Mouse (Mus musculus): ENCODE measurements at regions not wholly inside any gene's neighbourhood (a gene's known extent, or its start where the extent isn't known, plus 50 kb on each side); places are given as distances from the start of the nearest gene placed in this dataset.
A peak's percentile ranks its signal among the peaks of the same experiment; 100 is the strongest.

- no peak for ATAC-seq (ENCODE audit: low read depth)
- H3K4me2 ChIP-seq (ENCODE audit: low read depth, low read length) = no peak overlapping the region
- no peaks in the 10 kb centered on the region; the same call in 1 of the 2 replicates for H3K27me3 ChIP-seq (ENCODE audit: control insufficient read depth, insufficient read depth, low read depth, low read length)
- H3K36me3 ChIP-seq (ENCODE audit: control insufficient read depth, insufficient read depth, low read length) = no peaks in the 10 kb centered on the region
- H3K9ac ChIP-seq (ENCODE audit: low read length) = no peak overlapping the region
- 0 out of 2 replicates have a peak, but pooled peaks cover 6% of the 10 kb centered on the region for H3K4me1 ChIP-seq (replicated peaks; ENCODE audit: control insufficient read depth, insufficient read depth, low read length)
- 69% methylated on average over 4 of the region's 4 CpGs for WGBS
- H3K4me3 ChIP-seq (ENCODE audit: low read length) = no peak overlapping the region
- no peak overlapping the region for H3K27ac ChIP-seq (ENCODE audit: low read length)
- H3K9me3 ChIP-seq (ENCODE audit: control insufficient read depth, low read length) = no peaks in the 10 kb centered on the region
Observed at GRCm38 (mm10) chrX:99332457-99332770, 138.7 kb downstream of the Pja1 start.

GRCm38 (mm10) chrX:99331764-99332456 is 139.2 kb downstream of the Pja1 start:
- no peak overlapping the region for H3K27ac ChIP-seq (ENCODE audit: low read length)
- no peaks in the 10 kb centered on the region; the same call in 1 of the 2 replicates for H3K27me3 ChIP-seq (ENCODE audit: control insufficient read depth, insufficient read depth, low read depth, low read length)
- H3K4me2 ChIP-seq (ENCODE audit: low read depth, low read length) = no peak overlapping the region
- no peak overlapping the region for H3K4me3 ChIP-seq (ENCODE audit: low read length)
- H3K9ac ChIP-seq (ENCODE audit: low read length) = no peak overlapping the region
- no peak for ATAC-seq (ENCODE audit: low read depth)
- 0 out of 2 replicates have a peak, but pooled peaks cover 6% of the 10 kb centered on the region for H3K4me1 ChIP-seq (replicated peaks; ENCODE audit: control insufficient read depth, insufficient read depth, low read length)
- 67% methylated on average over 9 of the region's 9 CpGs for WGBS
- H3K9me3 ChIP-seq (ENCODE audit: control insufficient read depth, low read length) = no peaks in the 10 kb centered on the region
- H3K36me3 ChIP-seq (ENCODE audit: control insufficient read depth, insufficient read depth, low read length) = no peaks in the 10 kb centered on the region

- no peaks in the 10 kb centered on the region for H3K36me3 ChIP-seq (ENCODE audit: control insufficient read depth, insufficient read depth, low read length)
- ATAC-seq (ENCODE audit: low read depth) = no peak
- H3K9me3 ChIP-seq (ENCODE audit: control insufficient read depth, low read length) = no peaks in the 10 kb centered on the region
- H3K4me2 ChIP-seq (ENCODE audit: low read depth, low read length) = no peak overlapping the region
- no peak overlapping the region for H3K4me3 ChIP-seq (ENCODE audit: low read length)
- H3K27me3 ChIP-seq (ENCODE audit: control insufficient read depth, insufficient read depth, low read depth, low read length) = no peaks in the 10 kb centered on the region; the same call in 1 of the 2 replicates
- no peak overlapping the region for H3K27ac ChIP-seq (ENCODE audit: low read length)
- WGBS = 92% methylated on average over 8 of the region's 8 CpGs
- peaks cover 8% of the 10 kb centered on the region for H3K4me1 ChIP-seq (replicated peaks; ENCODE audit: control insufficient read depth, insufficient read depth, low read length)
- no peak overlapping the region for H3K9ac ChIP-seq (ENCODE audit: low read length)
Observed at GRCm38 (mm10) chrX:99330386-99330785, 140.7 kb downstream of the Pja1 start.

- Histone ChIP-seq H3K27me3 (ENCODE audit: control insufficient read depth, insufficient read depth, low read depth, low read length) (no peaks in the 10 kb centered on the region; the same call in 1 of the 2 replicates), H3K36me3 (ENCODE audit: control insufficient read depth, insufficient read depth, low read length) (no peaks in the 10 kb centered on the region), H3K9ac (ENCODE audit: low read length) (no peak overlapping the region), H3K4me2 (ENCODE audit: low read depth, low read length) (no peak overlapping the region), H3K4me3 (ENCODE audit: low read length) (no peak overlapping the region), H3K27ac (ENCODE audit: low read length) (peak overlapping the region; percentile 30; the same call in 1 of the 2 replicates), H3K9me3 (ENCODE audit: control insufficient read depth, low read length) (no peaks in the 10 kb centered on the region), H3K4me1 (replicated peaks; ENCODE audit: control insufficient read depth, insufficient read depth, low read length) (peaks cover 17% of the 10 kb centered on the region)
- WGBS = 33% methylated on average over 4 of the region's 4 CpGs
- ATAC-seq (ENCODE audit: low read depth) = peak; percentile 39
Observed at GRCm38 (mm10) chrX:99328576-99328975, 142.5 kb downstream of the Pja1 start.

- H3K27me3 ChIP-seq (ENCODE audit: control insufficient read depth, insufficient read depth, low read depth, low read length) = no peaks in the 10 kb centered on the region
- H3K9ac ChIP-seq (ENCODE audit: low read length) = no peak overlapping the region
- no peak overlapping the region for H3K4me2 ChIP-seq (ENCODE audit: low read depth, low read length)
- H3K4me1 ChIP-seq (replicated peaks; ENCODE audit: control insufficient read depth, insufficient read depth, low read length) = peaks cover 17% of the 10 kb centered on the region
- 27% methylated on average over 5 of the region's 7 CpGs for WGBS
- peak; percentile 83 for ATAC-seq (ENCODE audit: low read depth)
- no peak overlapping the region for H3K4me3 ChIP-seq (ENCODE audit: low read length)
- H3K9me3 ChIP-seq (ENCODE audit: control insufficient read depth, low read length) = no peaks in the 10 kb centered on the region
- peak overlapping the region; percentile 33; the same call in 1 of the 2 replicates for H3K27ac ChIP-seq (ENCODE audit: low read length)
- H3K36me3 ChIP-seq (ENCODE audit: control insufficient read depth, insufficient read depth, low read length) = no peaks in the 10 kb centered on the region
Observed at GRCm38 (mm10) chrX:99326167-99326566, 144.9 kb downstream of the Pja1 start.

GRCm38 (mm10) chrX:99325460-99325859 is 145.6 kb downstream of the Pja1 start:
- no peaks in the 10 kb centered on the region for H3K36me3 ChIP-seq (ENCODE audit: control insufficient read depth, insufficient read depth, low read length)
- WGBS = 43% methylated on average over 8 of the region's 8 CpGs
- peak overlapping the region; percentile 85 for H3K27ac ChIP-seq (ENCODE audit: low read length)
- H3K4me2 ChIP-seq (ENCODE audit: low read depth, low read length) = no peak overlapping the region
- H3K4me1 ChIP-seq (replicated peaks; ENCODE audit: control insufficient read depth, insufficient read depth, low read length) = peaks cover 17% of the 10 kb centered on the region
- no peaks in the 10 kb centered on the region for H3K9me3 ChIP-seq (ENCODE audit: control insufficient read depth, low read length)
- no peak overlapping the region for H3K4me3 ChIP-seq (ENCODE audit: low read length)
- peak; percentile 58 for ATAC-seq (ENCODE audit: low read depth)
- no peaks in the 10 kb centered on the region for H3K27me3 ChIP-seq (ENCODE audit: control insufficient read depth, insufficient read depth, low read depth, low read length)
- no peak overlapping the region for H3K9ac ChIP-seq (ENCODE audit: low read length)

GRCm38 (mm10) chrX:99324546-99325170 is 146.4 kb downstream of the Pja1 start:
- Histone ChIP-seq H3K27me3 (ENCODE audit: control insufficient read depth, insufficient read depth, low read depth, low read length) (no peaks in the 10 kb centered on the region), H3K27ac (ENCODE audit: low read length) (peak overlapping the region; percentile 85)
- 36% methylated on average over 6 of the region's 6 CpGs for WGBS

GRCm38 (mm10) chrX:99319791-99320190 is 151.3 kb downstream of the Pja1 start:
- Histone ChIP-seq H3K27me3 (ENCODE audit: control insufficient read depth, insufficient read depth, low read depth, low read length) (no peaks in the 10 kb centered on the region; the same call in 1 of the 2 replicates), H3K36me3 (ENCODE audit: control insufficient read depth, insufficient read depth, low read length) (no peaks in the 10 kb centered on the region), H3K4me1 (replicated peaks; ENCODE audit: control insufficient read depth, insufficient read depth, low read length) (peaks cover 33% of the 10 kb centered on the region), H3K27ac (ENCODE audit: low read length) (peak overlapping the region; percentile 49), H3K4me3 (ENCODE audit: low read length) (no peak overlapping the region), H3K9me3 (ENCODE audit: control insufficient read depth, low read length) (no peaks in the 10 kb centered on the region), H3K9ac (ENCODE audit: low read length) (no peak overlapping the region), H3K4me2 (ENCODE audit: low read depth, low read length) (no peak overlapping the region)
- 81% methylated on average over 7 of the region's 7 CpGs for WGBS
- ATAC-seq (ENCODE audit: low read depth) = 0 out of 2 replicates have a peak, but pooled peaks have one; percentile 5

More at GRCm38 (mm10) chrX:99324546-99325170, 146.4 kb downstream of the Pja1 start:
- Histone ChIP-seq H3K4me3 (ENCODE audit: low read length) (no peak overlapping the region), H3K4me1 (replicated peaks; ENCODE audit: control insufficient read depth, insufficient read depth, low read length) (peaks cover 21% of the 10 kb centered on the region), H3K4me2 (ENCODE audit: low read depth, low read length) (no peak overlapping the region), H3K9me3 (ENCODE audit: control insufficient read depth, low read length) (no peaks in the 10 kb centered on the region), H3K9ac (ENCODE audit: low read length) (no peak overlapping the region), H3K36me3 (ENCODE audit: control insufficient read depth, insufficient read depth, low read length) (no peaks in the 10 kb centered on the region)
- ATAC-seq (ENCODE audit: low read depth) = no peak

- Histone ChIP-seq H3K4me3 (ENCODE audit: low read length) (no peak overlapping the region), H3K36me3 (ENCODE audit: control insufficient read depth, insufficient read depth, low read length) (no peaks in the 10 kb centered on the region), H3K4me1 (replicated peaks; ENCODE audit: control insufficient read depth, insufficient read depth, low read length) (peaks cover 29% of the 10 kb centered on the region), H3K9ac (ENCODE audit: low read length) (no peak overlapping the region), H3K27me3 (ENCODE audit: control insufficient read depth, insufficient read depth, low read depth, low read length) (no peaks in the 10 kb centered on the region; the same call in 1 of the 2 replicates), H3K4me2 (ENCODE audit: low read depth, low read length) (no peak overlapping the region), H3K27ac (ENCODE audit: low read length) (peak overlapping the region; percentile 49), H3K9me3 (ENCODE audit: control insufficient read depth, low read length) (no peaks in the 10 kb centered on the region)
- WGBS = 29% methylated on average over 6 of the region's 6 CpGs
- peak; percentile 79 for ATAC-seq (ENCODE audit: low read depth)
Observed at GRCm38 (mm10) chrX:99319163-99319562, 151.9 kb downstream of the Pja1 start.
